Mouse (Mus musculus): ENCODE measurements around the gene Gm49394.

DNA sequence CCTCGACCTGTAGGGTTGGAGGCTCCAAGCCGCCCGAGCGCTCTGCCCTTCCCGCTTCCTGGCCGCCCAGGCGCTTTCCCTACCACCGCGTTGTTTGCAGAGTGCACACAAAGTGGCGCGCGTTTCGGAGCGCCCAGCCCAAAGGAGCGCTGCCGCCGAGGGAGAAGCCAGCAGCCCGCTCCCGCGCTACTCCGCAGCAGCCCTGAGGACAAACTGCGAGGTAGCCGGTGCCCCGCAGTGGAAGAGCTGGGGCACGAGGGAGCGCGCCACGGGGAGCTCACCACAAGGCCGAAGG lies 9.1 kb downstream of the Gm49394 start:
- no peak for TF ChIP-seq GATA1 (IDR thresholded peaks at IDR 0.05; ENCODE audit: low read length)
- TF ChIP-seq TAL1 (IDR thresholded peaks at IDR 0.05; ENCODE audit: low read length): no peak
